Mouse (Mus musculus) layer of hippocampus, adult 2 months (tissue): ENCODE measurements at regions not wholly inside any gene's neighbourhood (a gene's known extent, or its start where the extent isn't known, plus 50 kb on each side); places are given as distances from the start of the nearest gene placed in this dataset.

ENCODE experiments used
- DNase-seq, 2 experiments: peaks; one replicate each; pipeline ENCODE4 v3.0.0; 2022; ENCODE audit warnings: low spot score in 2 of 2
- H3K27ac ChIP-seq: fragments of 200-600 bp; 2 replicates; pipeline ENCODE4 v1.8.1; 2022
- H3K4me3 ChIP-seq: fragments of 200-600 bp; 2 replicates; pipeline ENCODE4 v1.8.1; 2022; ENCODE audit warnings: mild to moderate bottlenecking
- CTCF ChIP-seq: fragments of 200-600 bp; conservative IDR thresholded peaks from 2 replicates; pipeline ENCODE4 v1.8.1; 2022; ENCODE audit warnings: antibody characterized with exemption, mild to moderate bottlenecking, moderate library complexity

DNA sequence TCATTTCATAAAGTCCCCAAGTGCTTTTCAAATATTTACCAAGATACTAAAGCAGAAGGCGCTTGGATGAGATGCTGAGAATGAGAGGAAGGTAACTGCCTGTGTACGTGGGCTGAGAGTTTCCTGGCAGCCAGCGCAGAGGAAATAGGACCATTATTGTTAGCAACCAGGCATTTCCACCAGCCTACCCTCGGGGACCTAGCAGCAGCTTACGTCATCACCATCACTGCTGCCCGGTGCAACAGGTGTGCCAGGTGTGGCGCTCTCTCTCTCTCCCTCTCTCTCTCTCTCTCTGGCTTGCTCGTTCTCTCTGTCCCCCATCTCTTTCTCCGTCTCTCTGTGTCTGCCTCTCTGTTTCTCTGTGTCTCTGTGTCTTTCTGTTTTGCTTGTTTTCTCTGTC is 55.1 kb upstream of the Fam222a start:
- no peak overlapping the region for H3K27ac ChIP-seq
- no peak overlapping the region for H3K4me3 ChIP-seq
- TF ChIP-seq CTCF = no peak
- DNase-seq = peak in 1 of 2 experiments; percentile 11

DNA sequence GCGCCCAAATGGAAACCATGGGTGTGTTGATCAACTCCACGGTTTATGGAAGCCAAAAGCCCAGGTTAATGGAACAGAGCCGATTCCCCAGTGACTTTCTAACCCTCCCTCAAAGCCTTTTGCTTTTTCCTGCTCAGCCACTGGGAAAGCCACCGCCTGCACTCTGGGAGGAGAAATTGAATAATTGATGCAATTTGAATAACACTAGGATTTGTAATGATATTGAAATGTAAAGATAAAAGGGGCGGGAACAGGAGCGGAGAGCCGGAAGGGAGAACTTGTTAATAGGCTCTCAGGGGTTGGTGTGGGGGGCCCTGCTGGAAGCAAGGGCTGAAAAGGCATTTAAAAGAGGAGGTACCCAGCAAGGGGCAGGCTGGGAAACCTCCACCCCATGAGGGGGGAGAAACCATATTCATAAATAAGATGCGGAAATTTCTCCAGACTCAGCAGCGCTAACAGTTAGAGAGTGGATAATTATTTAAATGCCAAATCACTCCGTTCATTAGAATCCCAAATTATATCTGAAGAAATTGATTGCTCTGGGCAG is 53.8 kb upstream of the Fam222a start:
- H3K4me3 ChIP-seq = no peak overlapping the region
- TF ChIP-seq CTCF = no peak
- no peak overlapping the region for H3K27ac ChIP-seq
- DNase-seq = no peak

DNA sequence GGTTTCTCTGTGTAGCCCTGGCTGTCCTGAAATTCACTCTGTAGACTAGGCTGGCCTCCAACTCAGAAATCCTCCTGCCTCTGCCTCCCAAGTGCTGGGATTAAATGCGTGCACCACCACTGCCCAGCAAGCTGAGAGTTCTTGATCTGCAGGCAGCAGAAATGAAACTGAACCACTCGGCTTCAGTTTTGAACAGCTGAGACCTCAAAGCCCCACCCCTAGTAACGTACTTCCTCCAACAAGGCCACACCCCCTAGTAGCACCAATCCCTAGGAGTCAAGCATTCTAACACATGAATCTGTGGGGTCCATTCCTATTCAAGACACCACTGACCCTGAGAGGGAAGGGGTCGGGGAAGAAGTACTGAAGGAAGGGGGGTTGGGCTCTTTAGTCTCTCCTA is 50.8 kb upstream of the Fam222a start:
- DNase-seq = no peak
- Histone ChIP-seq H3K27ac (no peak overlapping the region), H3K4me3 (no peak overlapping the region)
- TF ChIP-seq CTCF = no peak

DNA sequence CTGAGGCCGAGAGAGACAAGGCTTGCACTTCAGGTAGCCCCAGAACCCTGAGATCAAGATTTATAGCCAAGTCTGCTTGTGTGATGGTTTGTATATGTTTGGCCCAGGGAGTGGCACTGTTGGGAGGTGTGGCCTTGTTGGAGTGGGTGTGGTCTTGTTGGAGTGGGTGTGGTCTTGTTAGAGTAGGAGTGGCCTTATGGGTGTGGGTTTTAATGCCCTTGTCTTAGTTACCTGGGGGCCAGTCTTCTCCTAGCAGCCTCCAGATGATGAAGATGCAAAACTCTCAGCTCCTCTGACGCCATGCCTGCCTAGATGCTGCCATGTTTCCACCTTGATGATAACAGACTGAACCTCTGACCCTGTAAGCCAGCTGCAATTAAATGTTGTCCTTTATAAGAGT is 49.8 kb upstream of the Fam222a start:
- no peak for DNase-seq
- no peak for TF ChIP-seq CTCF
- H3K27ac ChIP-seq = no peak overlapping the region
- no peak overlapping the region for H3K4me3 ChIP-seq
